Mouse (Mus musculus) adipocyte (in vitro differentiated cells): ENCODE data around the gene Gm281.

Experiments
- DNase-seq: peaks from one replicate; pipeline ENCODE4 v3.0.0-alpha.2; 2016; ENCODE audit warnings: low spot score

Gm281 gene

DNA sequence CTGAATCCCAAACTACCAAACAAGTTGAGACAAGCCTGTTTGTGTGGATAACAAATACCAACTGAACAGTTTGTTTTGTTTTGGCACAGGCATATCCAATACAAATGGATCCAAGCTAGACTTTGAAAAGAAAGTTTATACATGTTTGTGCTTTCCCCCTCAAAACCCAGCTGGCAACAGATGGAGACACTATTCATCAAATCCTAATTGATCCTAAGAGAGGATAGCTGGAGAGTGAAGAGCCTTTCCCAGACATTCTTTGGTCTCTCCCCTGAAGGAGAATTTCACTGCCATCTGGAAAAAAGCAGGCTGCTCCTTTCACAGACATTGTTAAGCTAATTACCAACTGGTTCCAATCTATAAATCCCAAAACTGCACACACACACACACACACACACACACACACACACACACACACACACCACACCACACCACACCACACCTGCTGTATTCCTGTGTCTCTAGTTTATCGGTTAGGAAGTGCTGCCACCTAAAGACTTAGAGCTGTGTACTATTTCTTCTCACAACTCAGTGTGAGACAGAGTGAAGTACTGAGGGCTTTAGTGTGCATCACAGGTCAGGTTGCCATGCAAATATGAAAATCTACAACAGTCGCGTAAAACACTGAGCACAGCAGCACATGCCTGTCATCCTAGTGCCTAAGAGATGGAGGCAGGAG, 101.3 kb downstream of the Gm281 start:
- DNase-seq: no peak

DNA sequence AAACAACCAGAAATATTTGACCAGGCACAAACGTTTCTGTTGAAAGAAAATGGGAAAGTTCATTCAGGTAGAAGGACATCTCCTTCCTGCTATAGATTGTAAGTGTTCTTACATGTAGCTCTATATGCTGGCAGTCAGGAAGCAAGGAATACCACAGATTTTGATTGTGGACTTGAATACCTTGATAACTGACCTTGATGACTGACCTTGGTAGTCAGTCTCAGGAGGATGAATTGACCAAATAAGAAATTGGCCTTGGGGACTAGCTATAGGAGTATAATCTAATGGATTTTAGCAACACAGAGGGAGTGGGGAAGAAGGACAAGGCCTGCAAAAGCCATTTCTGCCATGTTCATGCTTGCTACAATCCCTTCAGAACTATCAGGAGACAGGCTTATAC, 123.8 kb downstream of the Gm281 start:
- DNase-seq: no peak

DNA sequence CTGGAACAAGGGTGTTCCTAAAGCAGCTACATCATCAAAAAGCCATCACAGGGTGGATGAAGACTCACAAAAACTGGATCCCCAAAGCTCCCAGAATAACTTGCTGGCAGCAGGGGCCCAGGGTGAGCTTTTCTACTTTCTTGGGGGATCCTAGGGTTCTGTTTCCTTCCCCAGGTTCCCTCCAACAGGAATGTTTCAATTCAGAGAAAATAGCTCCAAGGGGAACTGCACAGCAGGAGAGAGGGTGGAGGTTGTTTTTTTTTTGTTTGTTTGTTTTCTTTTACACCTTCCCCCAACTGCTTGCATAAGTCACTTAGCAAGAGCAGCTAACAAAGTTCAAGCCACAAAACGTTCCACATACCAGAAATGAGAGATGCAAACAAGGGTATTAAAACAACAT, 124.3 kb downstream of the Gm281 start:
- no peak for DNase-seq

DNA sequence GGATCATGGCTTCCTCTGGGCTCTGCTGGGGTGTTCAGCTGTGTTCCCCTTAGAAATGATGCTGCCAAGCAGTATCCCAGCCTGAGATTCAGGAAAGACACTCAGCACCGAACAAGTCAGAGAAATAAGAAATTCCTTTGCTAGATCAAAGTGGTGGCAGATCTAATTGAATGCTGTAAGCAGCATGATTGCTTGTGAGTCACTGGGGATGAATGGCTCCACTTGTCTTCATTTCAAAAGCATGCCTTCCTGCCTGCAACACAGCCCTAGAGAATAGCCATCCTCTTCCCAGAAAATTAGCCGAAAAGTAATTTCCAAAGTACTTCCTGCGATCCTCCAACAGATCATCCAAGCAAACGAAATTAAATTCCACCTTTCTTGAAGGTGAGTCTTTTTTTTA, 131.3 kb downstream of the Gm281 start:
- DNase-seq: no peak

DNA sequence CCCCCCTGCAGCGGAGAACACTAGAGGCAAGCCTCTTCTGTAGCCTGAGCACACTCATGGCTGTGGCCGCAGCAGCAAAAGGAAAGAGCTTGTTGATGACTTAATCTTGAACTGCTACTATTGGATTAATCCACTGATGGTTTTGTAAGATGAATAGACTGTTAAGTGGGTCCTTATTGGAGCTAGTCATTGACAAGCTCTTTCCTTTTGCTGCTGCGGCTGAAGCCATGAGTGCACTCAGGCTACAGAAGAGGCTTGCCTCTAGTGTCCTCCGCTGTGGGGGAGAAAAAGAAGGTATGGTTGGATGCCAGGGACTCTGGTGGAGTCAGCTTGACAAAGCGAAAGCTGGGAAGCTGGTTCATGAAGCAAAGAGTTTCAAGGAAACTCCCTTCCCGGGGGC, 135.9 kb downstream of the Gm281 start:
- no peak for DNase-seq

DNA sequence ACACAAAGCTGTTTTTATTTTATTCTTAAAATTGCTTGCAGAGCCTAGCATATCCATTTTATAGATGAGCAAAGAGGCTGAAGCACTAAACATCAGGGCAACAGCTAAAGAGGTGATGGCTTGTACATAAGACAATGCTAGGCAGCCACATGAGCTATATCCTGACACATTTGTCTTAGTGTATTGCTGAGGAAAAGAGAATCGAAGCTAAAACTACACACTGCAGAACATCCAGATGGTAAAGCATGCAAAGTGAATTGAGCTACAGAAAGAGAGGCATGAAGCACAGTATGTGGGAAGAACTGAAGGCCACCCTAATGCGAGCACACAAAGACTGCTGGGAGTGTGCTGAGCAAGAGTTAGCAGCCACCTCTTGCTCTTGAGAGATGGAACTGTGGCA, 143.1 kb downstream of the Gm281 start:
- no peak for DNase-seq

DNA sequence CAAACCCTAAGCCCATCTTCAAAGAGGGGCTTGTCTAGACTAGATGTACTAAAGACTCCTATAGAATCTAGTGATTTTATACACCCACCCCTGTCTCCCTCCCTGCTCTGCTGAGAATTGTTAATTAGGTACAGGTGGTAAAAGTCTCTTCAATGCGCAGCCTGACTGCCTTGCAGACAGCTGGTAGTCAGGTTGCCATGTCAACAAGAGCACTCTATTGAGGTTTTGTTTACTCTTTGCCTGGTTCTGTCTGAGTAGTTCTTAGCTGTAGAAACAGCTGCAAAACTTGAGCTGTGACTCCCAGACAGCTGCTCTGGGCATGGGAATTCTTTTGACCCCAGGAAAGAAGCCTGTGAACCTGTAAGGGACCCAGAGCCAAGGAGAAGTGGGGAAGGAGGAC, 143.6 kb downstream of the Gm281 start:
- DNase-seq: no peak
